Mouse (Mus musculus): Measurements from ENCODE around the gene Sorcs1. TPM values are rescaled to one million over a fixed set of nuclear protein-coding genes. Genes with fewer than 3 reads are reported as not detected.

Sorcs1 gene
- under 1 TPM in 1 of 3 experiments, not detected in 2; 0.20 TPM for polyA plus RNA-seq (2017; shearing (Covaris generic))

GRCm38 (mm10) chr19:50677903-50678896, at the start of gene Sorcs1:
Sorcs1 (minus strand) TSS chr19:50678646.
- no peak for ATAC-seq

- ATAC-seq, result no peak
These were observed 4.8 kb upstream of the Sorcs1 start for GRCm38 (mm10) chr19:50683277-50683676.

GRCm38 (mm10) chr19:50678946-50679345, 500 bp upstream of the Sorcs1 start:
- no peak for ATAC-seq

GRCm38 (mm10) chr19:50676578-50677524, 1.6 kb downstream of the Sorcs1 start:
- no peak for ATAC-seq

- ATAC-seq, result no peak
These were observed 3.5 kb downstream of the Sorcs1 start for GRCm38 (mm10) chr19:50674921-50675320.

GRCm38 (mm10) chr19:50667516-50667915, 10.9 kb downstream of the Sorcs1 start:
- ATAC-seq, result no peak

- ATAC-seq, result no peak
These were observed 14.1 kb downstream of the Sorcs1 start for GRCm38 (mm10) chr19:50664311-50664710.

GRCm38 (mm10) chr19:50659144-50659543, 19.3 kb downstream of the Sorcs1 start:
- no peak for ATAC-seq

GRCm38 (mm10) chr19:50652750-50653149, 25.7 kb downstream of the Sorcs1 start:
- no peak for ATAC-seq

- no peak for ATAC-seq
These were observed 34.6 kb downstream of the Sorcs1 start for GRCm38 (mm10) chr19:50643836-50644235.

- ATAC-seq, result no peak
These were observed 36.3 kb downstream of the Sorcs1 start for GRCm38 (mm10) chr19:50642121-50642520.

- no peak for ATAC-seq
These were observed 38.0 kb downstream of the Sorcs1 start for GRCm38 (mm10) chr19:50640251-50641032.

- ATAC-seq, result no peak
These were observed 40.3 kb downstream of the Sorcs1 start for GRCm38 (mm10) chr19:50638176-50638575.

- ATAC-seq, result no peak
These were observed 64.4 kb downstream of the Sorcs1 start for GRCm38 (mm10) chr19:50614013-50614412.

- no peak for ATAC-seq
These were observed 66.8 kb downstream of the Sorcs1 start for GRCm38 (mm10) chr19:50611619-50612018.

GRCm38 (mm10) chr19:50603882-50604281, 74.6 kb downstream of the Sorcs1 start:
- no peak for ATAC-seq

GRCm38 (mm10) chr19:50603380-50603779, 75.1 kb downstream of the Sorcs1 start:
- ATAC-seq, result no peak

- ATAC-seq, result no peak
These were observed 81.1 kb downstream of the Sorcs1 start for GRCm38 (mm10) chr19:50597300-50597699.

- ATAC-seq, result no peak
These were observed 92.3 kb downstream of the Sorcs1 start for GRCm38 (mm10) chr19:50586182-50586581.

GRCm38 (mm10) chr19:50582952-50583351, 95.5 kb downstream of the Sorcs1 start:
- ATAC-seq, result no peak

GRCm38 (mm10) chr19:50569669-50570195, 108.7 kb downstream of the Sorcs1 start:
- no peak for ATAC-seq

GRCm38 (mm10) chr19:50566306-50566705, 112.1 kb downstream of the Sorcs1 start:
- ATAC-seq, result no peak

Data from inflammation-experienced regulatory T-cells, adult 6 months (primary cell).